Mouse (Mus musculus): ENCODE results near the gene Zfp809. TPM values are rescaled to one million over a fixed set of nuclear protein-coding genes. Genes with fewer than 3 reads are reported as not detected.

The Zfp809 gene
- polyA plus RNA-seq, 1 experiment from 2014 or later: 16.3 TPM

Other genes with a start within 250 kb of the Zfp809 start
- 1.3 and 1.7 TPM in 2 replicates for gene Rgl3, start 236.3 kb upstream of the Zfp809 start, polyA plus RNA-seq (2014; fragmentation: Nextera tagmentation; extraction: Ambion mirVana)
- 2.3 and 4.8 TPM in 2 replicates for gene Ccdc151, start 223.1 kb upstream of the Zfp809 start, polyA plus RNA-seq (2014; fragmentation: Nextera tagmentation; extraction: Ambion mirVana)
- gene Prkcsh, start 222.9 kb upstream of the Zfp809 start, polyA plus RNA-seq (2014; fragmentation: Nextera tagmentation; extraction: Ambion mirVana): 86.6 and 95.2 TPM in 2 replicates
- gene Elavl3, start 173.7 kb upstream of the Zfp809 start, polyA plus RNA-seq (2014; fragmentation: Nextera tagmentation; extraction: Ambion mirVana): 4.6 and 5.1 TPM in 2 replicates
- gene Gm49318, start 154.5 kb upstream of the Zfp809 start, polyA plus RNA-seq (2014; fragmentation: Nextera tagmentation; extraction: Ambion mirVana): not detected in 2 replicates
- 6.5 and 9.2 TPM in 2 replicates for gene Zfp653, start 154.3 kb upstream of the Zfp809 start, polyA plus RNA-seq (2014; fragmentation: Nextera tagmentation; extraction: Ambion mirVana)
- 30.0 and 33.3 TPM in 2 replicates for gene Ecsit, start 140.3 kb upstream of the Zfp809 start, polyA plus RNA-seq (2014; fragmentation: Nextera tagmentation; extraction: Ambion mirVana)
- 5.5 and 7.1 TPM in 2 replicates for gene Cnn1, start 126.5 kb upstream of the Zfp809 start, polyA plus RNA-seq (2014; fragmentation: Nextera tagmentation; extraction: Ambion mirVana)
- gene Elof1, start 108.5 kb upstream of the Zfp809 start, polyA plus RNA-seq (2014; fragmentation: Nextera tagmentation; extraction: Ambion mirVana): 182 and 196 TPM in 2 replicates
- 21.1 and 36.1 TPM in 2 replicates for gene Acp5, start 90.0 kb upstream of the Zfp809 start, polyA plus RNA-seq (2014; fragmentation: Nextera tagmentation; extraction: Ambion mirVana)
- gene Pigyl, start 68.9 kb upstream of the Zfp809 start, polyA plus RNA-seq (2014; fragmentation: Nextera tagmentation; extraction: Ambion mirVana): 69.3 and 72.6 TPM in 2 replicates
- gene Zfp872, start 37.6 kb upstream of the Zfp809 start, polyA plus RNA-seq (2014; fragmentation: Nextera tagmentation; extraction: Ambion mirVana): 0.22 and 0.24 TPM in 2 replicates
- gene Zfp599, start 34.2 kb downstream of the Zfp809 start, polyA plus RNA-seq (2014; fragmentation: Nextera tagmentation; extraction: Ambion mirVana): 3.3 and 4.8 TPM in 2 replicates
- gene Zfp810, start 81.9 kb downstream of the Zfp809 start, polyA plus RNA-seq (2014; fragmentation: Nextera tagmentation; extraction: Ambion mirVana): 13.6 and 17.2 TPM in 2 replicates
- 38.7 and 46.2 TPM in 2 replicates for gene Anln, start 163.5 kb downstream of the Zfp809 start, polyA plus RNA-seq (2014; fragmentation: Nextera tagmentation; extraction: Ambion mirVana)
- gene 9530077C05Rik, start 185.8 kb downstream of the Zfp809 start, polyA plus RNA-seq (2014; fragmentation: Nextera tagmentation; extraction: Ambion mirVana): 4.9 and 5.1 TPM in 2 replicates
- gene Gm17545, start 228.6 kb downstream of the Zfp809 start, polyA plus RNA-seq (2014; fragmentation: Nextera tagmentation; extraction: Ambion mirVana): not detected in 2 replicates
- gene Rp9, start 244.0 kb downstream of the Zfp809 start, polyA plus RNA-seq (2014; fragmentation: Nextera tagmentation; extraction: Ambion mirVana): 60.7 and 61.5 TPM in 2 replicates

Measured in embryonic facial prominence, embryonic 14.5 days (tissue).